Mouse (Mus musculus) ES-E14 (cell line): ENCODE measurements around the gene Snf8. TPM values are rescaled to one million over a fixed set of nuclear protein-coding genes. Genes with fewer than 3 reads are reported as not detected.

Experiments used
- DNase-seq: peaks from one replicate; pipeline ENCODE4 v3.0.0-alpha.2; 2013; ENCODE audit warnings: low read depth, low spot score
- H3K27ac ChIP-seq: 2 replicates; pipeline ENCODE4 v1.5.1; 2012; ENCODE audit warnings: low read depth, mild to moderate bottlenecking, low read length, moderate library complexity, mixed read lengths; ENCODE audit not compliant: poor library complexity, insufficient read depth, severe bottlenecking
- H3K36me3 ChIP-seq: 2 replicates; pipeline ENCODE4 v1.6.1; 2012; ENCODE audit warnings: mild to moderate bottlenecking, low read length, moderate library complexity, mixed read lengths; ENCODE audit not compliant: control insufficient read depth, poor library complexity, insufficient read depth, severe bottlenecking
- H3K4me1 ChIP-seq, 2 experiments: fragments of 150-350 bp in 1 of 2; sonication (generic) in 1 of 2; 2 replicates each; pipeline ENCODE4 v1.6.1; 2012; ENCODE audit warnings: low read length in 2 of 2, mild to moderate bottlenecking in 1 of 2, mixed read lengths in 1 of 2; ENCODE audit not compliant: control insufficient read depth in 2 of 2, insufficient read depth in 2 of 2, poor library complexity in 1 of 2
- H3K4me3 ChIP-seq, 2 experiments: fragments of 150-350 bp in 1 of 2; sonication (generic) in 1 of 2; 2 replicates each; pipeline ENCODE4 v1.5.1; 2012; ENCODE audit warnings: low read length in 2 of 2, low read depth in 1 of 2, mild to moderate bottlenecking in 1 of 2, mixed read lengths in 1 of 2; ENCODE audit not compliant: insufficient read depth in 1 of 2, poor library complexity in 1 of 2, severe bottlenecking in 1 of 2
- H3K9ac ChIP-seq: 2 replicates; pipeline ENCODE4 v1.6.1; 2012; ENCODE audit warnings: low read depth, mild to moderate bottlenecking, low read length, mixed read lengths; ENCODE audit not compliant: poor library complexity, insufficient read depth, severe bottlenecking
- H3K9me3 ChIP-seq: fragments of 150-350 bp; sonication (generic); 2 replicates; pipeline ENCODE4 v1.6.1; 2012; ENCODE audit warnings: low read depth, mild to moderate bottlenecking, low read length; ENCODE audit not compliant: control insufficient read depth, insufficient read depth
- CHD2 ChIP-seq: IDR thresholded peaks from 2 replicates; pipeline ENCODE4 v1.6.1; 2014; ENCODE audit warnings: mild to moderate bottlenecking, low read depth, low read length, inconsistent platforms
- HCFC1 ChIP-seq: IDR thresholded peaks from 2 replicates; pipeline ENCODE4 v1.6.1; 2012; ENCODE audit warnings: low read length, inconsistent platforms, borderline replicate concordance; ENCODE audit not compliant: insufficient read depth
- MAFK ChIP-seq: IDR thresholded peaks from 2 replicates; pipeline ENCODE4 v1.6.1; 2014; ENCODE audit warnings: mild to moderate bottlenecking, low read depth, low read length, inconsistent platforms; ENCODE audit not compliant: insufficient read depth
- ZC3H11A ChIP-seq: IDR thresholded peaks from 2 replicates; pipeline ENCODE4 v1.6.1; 2012; ENCODE audit warnings: low read depth, mild to moderate bottlenecking, inconsistent platforms, low read length, borderline replicate concordance
- ZNF384 ChIP-seq: IDR thresholded peaks from 2 replicates; pipeline ENCODE4 v1.6.1; 2012; ENCODE audit warnings: low read depth, low read length, inconsistent platforms
- in situ Hi-C, 2 experiments: fragments of 600-800 bp; cut with MboI; formaldehyde crosslinking; loops; one replicate each; pipeline ENCODE4 v1.15.1; 2025; ENCODE audit warnings: low sequenced_read_pairs in 2 of 2, inconsistent platforms in 1 of 2; ENCODE audit not compliant: unreplicated experiment in 2 of 2
- total RNA-seq: library from RNA; depleted of rRNA; stranded (reverse); fragments of 300-350 nt; gene quantifications from 2 replicates; pipeline ENCODE4 v1.2.3, GENCODE M21; 2012

The Snf8 gene
- total RNA-seq, 1 experiment = 79.4 TPM

DNA sequence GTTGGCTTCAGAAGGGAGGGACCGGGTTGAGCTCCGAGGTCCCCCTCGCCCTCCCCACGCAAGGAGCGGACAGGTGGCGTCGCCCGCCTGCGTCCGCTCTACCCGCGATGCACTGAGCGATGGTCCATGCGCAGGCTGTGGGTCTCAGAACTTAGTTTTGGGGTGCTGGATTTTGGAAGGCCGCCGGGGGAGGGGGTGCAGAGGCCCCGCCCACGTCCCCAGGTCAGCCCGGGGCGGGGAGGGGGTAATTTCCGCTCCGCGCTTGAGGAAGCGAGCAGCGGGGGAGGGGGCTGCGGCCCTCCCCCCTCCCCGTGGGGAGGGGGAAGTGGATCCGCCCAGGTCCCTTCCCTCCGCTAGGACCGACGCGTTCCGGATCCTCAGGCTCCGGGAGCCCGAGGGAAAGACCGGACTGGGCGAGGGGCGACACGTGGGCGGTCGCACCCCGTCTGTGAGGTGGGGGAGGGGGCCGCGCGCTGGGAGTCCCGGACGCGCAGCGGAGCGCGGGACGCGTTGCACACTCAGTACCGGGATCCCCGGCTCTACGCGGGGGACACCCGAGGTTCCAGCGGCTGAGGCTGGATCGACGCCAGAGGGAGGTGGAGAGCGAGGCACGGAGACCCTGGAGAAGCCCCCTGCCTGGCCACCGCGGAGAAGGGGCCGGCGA lies 27.7 kb upstream of the Snf8 start:
- Histone ChIP-seq H3K4me1 (peaks cover under 1 to 13% of the 10 kb centered on the region in 2 experiments; a peak in 3 of 4 replicates), H3K9me3 (no peaks in the 10 kb centered on the region), H3K9ac (peak overlapping the region; percentile 96), H3K4me3 (peak overlapping the region; percentile 80 to 82), H3K36me3 (peaks cover 3% of the 10 kb centered on the region; the same call in 1 of the 2 replicates), H3K27ac (peak overlapping the region; percentile 98)
- in situ Hi-C loops = no loop called here
- peak; percentile 92 for DNase-seq
- TF ChIP-seq MAFK (no peak), CHD2 (no peak), HCFC1 (no peak), ZC3H11A (no peak), ZNF384 (no peak)

DNA sequence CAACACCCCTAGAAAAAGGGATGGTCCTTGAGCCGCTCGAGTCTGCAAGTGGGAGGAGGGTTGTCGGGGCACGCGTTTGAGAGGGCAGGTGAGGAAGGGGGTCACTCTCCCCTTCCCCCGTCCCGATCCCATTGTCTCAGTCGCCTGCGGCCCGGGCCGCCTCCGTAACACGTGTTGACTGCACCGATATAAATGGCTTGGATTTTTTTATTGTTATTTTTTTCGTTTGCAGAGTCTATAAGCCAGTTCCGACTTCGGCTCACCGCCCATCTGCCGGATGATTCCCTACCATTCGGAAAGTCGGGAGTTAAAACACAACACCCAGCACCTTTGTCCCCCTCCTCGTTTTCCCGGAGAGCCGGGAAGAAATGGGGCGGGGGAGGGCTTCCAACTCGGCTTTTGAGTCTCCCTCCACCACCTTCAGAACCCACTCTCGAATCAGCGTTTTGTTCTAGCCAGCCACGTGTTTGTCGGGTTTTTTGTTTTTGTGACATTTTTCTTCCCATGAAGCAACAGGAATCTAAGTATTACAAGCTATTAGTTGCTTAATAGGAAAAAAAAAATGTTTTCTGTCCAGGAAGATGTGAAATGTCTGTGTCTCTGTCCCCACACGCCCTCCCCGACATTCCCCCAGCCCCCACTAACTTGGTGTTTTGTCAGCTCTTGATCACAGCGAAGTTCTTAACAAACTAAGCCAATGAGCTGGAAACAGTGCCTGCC lies 27.0 kb upstream of the Snf8 start:
- peaks cover 3% of the 10 kb centered on the region; the same call in 1 of the 2 replicates for H3K36me3 ChIP-seq
- DNase-seq = no peak
- H3K4me1 ChIP-seq = peaks cover 0 to 11% of the 10 kb centered on the region in 2 experiments; a peak in 2 of 4 replicates
- peak overlapping the region; percentile 94 for H3K9ac ChIP-seq
- TF ChIP-seq HCFC1 (no peak), CHD2 (0 out of 2 replicates have a peak, but pooled peaks have one; percentile 14)
- H3K4me3 ChIP-seq = peak overlapping the region; percentile 80 to 82
- no peaks in the 10 kb centered on the region for H3K9me3 ChIP-seq
- peak overlapping the region; percentile 98 for H3K27ac ChIP-seq
- in situ Hi-C loops = no loop called here

DNA sequence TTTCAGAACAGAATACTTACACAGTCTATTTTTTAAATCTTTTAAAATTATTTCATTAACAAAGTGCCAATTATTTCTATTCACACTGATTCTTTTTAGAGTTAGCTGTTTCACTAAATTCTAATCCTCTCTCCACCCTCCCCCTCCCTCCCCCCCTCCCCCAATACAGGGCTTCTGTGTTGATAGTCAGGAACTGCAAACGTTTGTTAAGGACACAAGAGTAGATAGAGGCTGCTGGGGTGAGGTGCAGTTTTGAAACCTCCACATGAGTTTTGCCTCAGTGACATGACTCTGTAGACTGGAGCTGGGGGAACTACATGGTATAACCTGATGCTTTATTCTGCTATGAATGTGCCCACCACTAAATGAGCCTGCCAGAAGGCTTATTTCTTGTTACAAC lies 25.9 kb upstream of the Snf8 start:
- H3K9me3 ChIP-seq = no peaks in the 10 kb centered on the region
- H3K36me3 ChIP-seq = no peaks in the 10 kb centered on the region; the same call in 1 of the 2 replicates
- no peak for TF ChIP-seq MAFK
- TF ChIP-seq ZC3H11A = no peak
- TF ChIP-seq HCFC1 = no peak
- no peak for TF ChIP-seq CHD2
- no peak for TF ChIP-seq ZNF384
- no peak overlapping the region for H3K9ac ChIP-seq
- peaks cover 0 to 10% of the 10 kb centered on the region in 2 experiments; a peak in 2 of 4 replicates for H3K4me1 ChIP-seq
- DNase-seq = no peak
- H3K27ac ChIP-seq = peak overlapping the region; percentile 29; the same call in 1 of the 2 replicates
- peak overlapping the region in 1 of 2 experiments; percentile 82; a peak in 1 of 4 replicates for H3K4me3 ChIP-seq
- in situ Hi-C loops = no loop called here

- Histone ChIP-seq H3K4me1 (peaks cover 12 to 13% of the 10 kb centered on the region in 2 experiments), H3K36me3 (no peaks in the 10 kb centered on the region), H3K27ac (no peak overlapping the region), H3K9me3 (no peaks in the 10 kb centered on the region), H3K4me3 (no peak overlapping the region), H3K9ac (no peak overlapping the region)
- in situ Hi-C loops = no loop called here
- no peak for DNase-seq
- TF ChIP-seq MAFK (no peak), ZC3H11A (no peak)
Observed at GRCm38 (mm10) chr11:96011982-96012381, 22.7 kb upstream of the Snf8 start.
